Mouse (Mus musculus): Measurements from ENCODE around the gene Kdm1a. TPM values are rescaled to one million over a fixed set of nuclear protein-coding genes. Genes with fewer than 3 reads are reported as not detected.

Kdm1a gene
- polyA plus RNA-seq, 1 experiment, result 203 TPM

DNA sequence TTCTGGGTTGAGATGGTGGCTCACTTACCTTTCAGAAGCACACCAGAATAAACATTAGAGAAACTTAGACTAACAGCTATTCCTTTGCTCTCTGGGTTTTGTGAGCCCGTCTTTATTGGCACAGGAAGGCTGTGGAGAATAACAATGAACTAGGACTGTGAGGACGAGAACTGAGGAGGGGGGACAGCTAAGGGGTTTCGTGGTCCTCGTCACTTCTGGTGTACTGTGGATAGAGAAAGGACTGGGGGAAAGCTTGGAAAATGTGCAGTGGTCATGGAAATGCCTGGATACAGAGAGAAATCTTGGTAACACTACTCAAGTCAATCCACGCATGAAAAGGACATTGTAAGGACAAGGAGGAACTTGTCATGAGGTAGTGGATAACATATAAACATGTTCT, 80.6 kb downstream of the Kdm1a start:
- DNase-seq (ENCODE audit: low read depth), result no peak
- TF ChIP-seq CTCF (IDR thresholded peaks at IDR 0.05; ENCODE audit: borderline replicate concordance, extremely low read depth, insufficient read depth, insufficient read length) (no peak), POLR2A (IDR thresholded peaks at IDR 0.05; ENCODE audit: borderline replicate concordance, extremely low read depth, insufficient read depth, insufficient read length, poor library complexity, severe bottlenecking) (no peak)

GRCm38 (mm10) chr4:136519866-136520265, 82.7 kb downstream of the Kdm1a start:
- no peak for DNase-seq (ENCODE audit: low read depth)

GRCm38 (mm10) chr4:136518576-136518975, 83.9 kb downstream of the Kdm1a start:
- no peak for DNase-seq (ENCODE audit: low read depth)
- TF ChIP-seq CTCF (IDR thresholded peaks at IDR 0.05; ENCODE audit: borderline replicate concordance, extremely low read depth, insufficient read depth, insufficient read length), result no peak
- no peak for TF ChIP-seq POLR2A (IDR thresholded peaks at IDR 0.05; ENCODE audit: borderline replicate concordance, extremely low read depth, insufficient read depth, insufficient read length, poor library complexity, severe bottlenecking)

More at GRCm38 (mm10) chr4:136519866-136520265, 82.7 kb downstream of the Kdm1a start:
- TF ChIP-seq CTCF (IDR thresholded peaks at IDR 0.05; ENCODE audit: borderline replicate concordance, extremely low read depth, insufficient read depth, insufficient read length), result no peak
- no peak for TF ChIP-seq POLR2A (IDR thresholded peaks at IDR 0.05; ENCODE audit: borderline replicate concordance, extremely low read depth, insufficient read depth, insufficient read length, poor library complexity, severe bottlenecking)

- DNase-seq (ENCODE audit: low read depth), result no peak
- TF ChIP-seq POLR2A (IDR thresholded peaks at IDR 0.05; ENCODE audit: borderline replicate concordance, extremely low read depth, insufficient read depth, insufficient read length, poor library complexity, severe bottlenecking) (no peak), CTCF (IDR thresholded peaks at IDR 0.05; ENCODE audit: borderline replicate concordance, extremely low read depth, insufficient read depth, insufficient read length) (no peak)
Measured at GRCm38 (mm10) chr4:136518141-136518540, 84.4 kb downstream of the Kdm1a start.

DNA sequence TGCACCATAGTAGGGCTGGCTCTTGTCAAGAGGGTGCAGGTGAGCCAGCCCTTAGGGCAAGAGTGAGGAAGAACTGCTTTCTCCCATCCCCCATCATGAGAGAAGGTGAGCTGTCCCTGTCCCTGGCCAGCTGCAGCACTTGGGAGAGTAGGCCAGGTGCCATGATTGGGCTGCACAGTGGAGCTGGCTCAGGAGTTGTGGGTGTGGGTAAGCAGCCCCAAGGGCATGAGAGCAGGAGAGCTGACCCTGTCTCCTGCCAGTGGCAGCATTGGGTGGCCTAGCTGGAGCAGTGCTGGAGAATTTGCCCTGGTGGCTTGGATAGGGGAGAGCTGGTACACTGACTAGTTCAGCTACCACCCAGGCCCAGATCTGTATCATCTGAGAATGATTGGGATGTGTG, 89.6 kb downstream of the Kdm1a start:
- DNase-seq (ENCODE audit: low read depth), result no peak
- TF ChIP-seq POLR2A (IDR thresholded peaks at IDR 0.05; ENCODE audit: borderline replicate concordance, extremely low read depth, insufficient read depth, insufficient read length, poor library complexity, severe bottlenecking) (no peak), CTCF (IDR thresholded peaks at IDR 0.05; ENCODE audit: borderline replicate concordance, extremely low read depth, insufficient read depth, insufficient read length) (no peak)

DNA sequence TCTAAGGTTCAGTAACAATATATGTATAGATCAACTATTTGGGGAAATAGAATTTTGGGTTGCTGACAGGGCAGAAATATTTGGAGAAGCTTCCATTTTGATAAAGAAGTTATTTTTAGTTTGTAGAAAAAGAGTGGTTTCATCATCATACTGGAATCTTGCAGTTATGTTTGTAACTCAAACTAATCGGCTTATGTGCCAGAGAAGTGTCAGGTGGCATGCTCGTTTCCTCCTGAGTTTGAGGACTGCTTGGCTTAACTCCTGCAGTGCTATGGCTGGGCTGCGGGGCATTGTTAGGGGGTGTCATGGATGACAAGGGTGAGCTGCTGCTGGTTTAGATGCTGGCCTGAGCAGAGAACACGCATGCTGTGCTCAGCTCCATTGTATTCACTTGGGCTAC, 90.8 kb downstream of the Kdm1a start:
- TF ChIP-seq CTCF (IDR thresholded peaks at IDR 0.05; ENCODE audit: borderline replicate concordance, extremely low read depth, insufficient read depth, insufficient read length) (no peak), POLR2A (IDR thresholded peaks at IDR 0.05; ENCODE audit: borderline replicate concordance, extremely low read depth, insufficient read depth, insufficient read length, poor library complexity, severe bottlenecking) (no peak)
- DNase-seq (ENCODE audit: low read depth), result no peak

DNA sequence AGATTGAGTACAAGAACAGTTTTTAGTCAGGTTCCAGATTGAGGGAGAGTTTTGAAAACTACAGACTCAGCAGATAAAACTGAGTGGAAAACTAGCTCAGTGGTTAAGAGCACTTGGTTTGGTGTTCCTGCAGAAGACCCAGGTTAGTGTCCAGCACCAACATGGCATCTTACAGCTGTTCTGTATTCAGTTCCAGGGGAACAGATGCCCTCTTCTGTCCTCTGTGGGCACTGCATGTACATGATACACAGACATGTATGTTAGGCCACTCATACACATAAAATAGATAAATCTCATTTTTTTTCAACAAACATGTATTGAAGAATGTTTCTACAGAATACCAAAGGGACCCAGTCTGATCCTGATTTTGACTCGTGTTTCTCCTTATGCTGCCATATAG, 92.7 kb downstream of the Kdm1a start:
- DNase-seq (ENCODE audit: low read depth), result peak; percentile 12
- TF ChIP-seq CTCF (IDR thresholded peaks at IDR 0.05; ENCODE audit: borderline replicate concordance, extremely low read depth, insufficient read depth, insufficient read length) (peak; percentile 35; the same call in 1 of the 2 replicates), POLR2A (IDR thresholded peaks at IDR 0.05; ENCODE audit: borderline replicate concordance, extremely low read depth, insufficient read depth, insufficient read length, poor library complexity, severe bottlenecking) (no peak)

GRCm38 (mm10) chr4:136505426-136506215, 96.9 kb downstream of the Kdm1a start:
- no peak for DNase-seq (ENCODE audit: low read depth)
- TF ChIP-seq POLR2A (IDR thresholded peaks at IDR 0.05; ENCODE audit: borderline replicate concordance, extremely low read depth, insufficient read depth, insufficient read length, poor library complexity, severe bottlenecking) (no peak), CTCF (IDR thresholded peaks at IDR 0.05; ENCODE audit: borderline replicate concordance, extremely low read depth, insufficient read depth, insufficient read length) (no peak)

Other genes starting within 250 kb of the Kdm1a start
- gene Htr1d, start 179.2 kb downstream of the Kdm1a start, polyA plus RNA-seq (2012; rRNA removed), result 0.15 and 0.45 TPM in 2 replicates
- 0.16 and 0.18 TPM in 2 replicates for gene 6030445D17Rik, start 140.5 kb downstream of the Kdm1a start, polyA plus RNA-seq (2012; rRNA removed)
- 12.8 and 15.0 TPM in 2 replicates for gene Luzp1, start 133.0 kb downstream of the Kdm1a start, polyA plus RNA-seq (2012; rRNA removed)
- not detected in 2 replicates for gene Tex46, start 7.7 kb upstream of the Kdm1a start, polyA plus RNA-seq (2012; rRNA removed)
- gene Lactbl1, start 19.9 kb upstream of the Kdm1a start, polyA plus RNA-seq (2012; rRNA removed), result 0.06 and 0.08 TPM in 2 replicates
- gene Ephb2, start 233.3 kb upstream of the Kdm1a start, polyA plus RNA-seq (2012; rRNA removed), result 110 and 141 TPM in 2 replicates